Mouse (Mus musculus) limb, embryonic 13.5 days (tissue): ENCODE measurements around the gene Pnldc1. TPM values are rescaled to one million over a fixed set of nuclear protein-coding genes. Genes with fewer than 3 reads are reported as not detected.
A peak's percentile ranks its signal among the peaks of the same experiment; 100 is the strongest.

Experiments
- ATAC-seq: fragments of 200-750 bp; cut with Nextera tagmentation; 2 replicates; pipeline ENCODE4 v1.8.0; 2017; ENCODE audit warnings: low read depth, moderate number of reproducible peaks, moderate TSS enrichment; ENCODE audit not compliant: low FRiP score
- H3K27ac ChIP-seq: fragments of 300-500 bp; sonication (generic); 2 replicates; pipeline ENCODE4 v1.5.1; 2015; ENCODE audit warnings: inconsistent platforms, mild to moderate bottlenecking, moderate library complexity
- H3K27me3 ChIP-seq: fragments of 300-500 bp; sonication (generic); 2 replicates; pipeline ENCODE4 v1.6.1; 2015; ENCODE audit warnings: mild to moderate bottlenecking, inconsistent platforms
- H3K36me3 ChIP-seq: fragments of 300-500 bp; sonication (generic); 2 replicates; pipeline ENCODE4 v1.6.1; 2015; ENCODE audit warnings: inconsistent platforms, mild to moderate bottlenecking, moderate library complexity
- H3K4me1 ChIP-seq: fragments of 300-500 bp; sonication (generic); 2 replicates; pipeline ENCODE4 v1.6.1; 2015; ENCODE audit warnings: inconsistent platforms
- H3K4me2 ChIP-seq: fragments of 300-500 bp; sonication (generic); replicated peaks from 2 replicates; pipeline ENCODE4 v1.6.1; 2015; ENCODE audit warnings: inconsistent platforms, mild to moderate bottlenecking, moderate library complexity
- H3K4me3 ChIP-seq: fragments of 300-500 bp; sonication (generic); 2 replicates; pipeline ENCODE4 v1.5.1; 2015; ENCODE audit warnings: moderate library complexity, mild to moderate bottlenecking, inconsistent platforms
- H3K9ac ChIP-seq: fragments of 300-500 bp; sonication (generic); 2 replicates; pipeline ENCODE4 v1.6.1; 2015; ENCODE audit warnings: mild to moderate bottlenecking, inconsistent platforms
- H3K9me3 ChIP-seq: fragments of 300-500 bp; sonication (generic); 2 replicates; pipeline ENCODE4 v1.6.1; 2016; ENCODE audit warnings: inconsistent platforms
- WGBS: fragments of 180-500 bp; shearing (Covaris S2); methylation state at CpG from one replicate; pipeline ENCODE4 v1.1.7; 2015; 5-methylcytosine and 5-hydroxymethylcytosine counted together
- polyA plus RNA-seq: library from polyadenylated mRNA; unstranded; fragments of >200 nt; fragmentation: Nextera tagmentation; extraction: Ambion mirVana; gene quantifications from 2 replicates; pipeline ENCODE4 v1.2.1, GENCODE M21; 2015

The Pnldc1 gene
- polyA plus RNA-seq, 1 experiment from 2014 or later, result 2.4 TPM

- 16% methylated on average over 16 of the region's 16 CpGs for WGBS
- Histone ChIP-seq H3K27me3 (no peaks in the 10 kb centered on the region), H3K27ac (no peak overlapping the region), H3K4me1 (peaks cover 50% of the 10 kb centered on the region), H3K4me3 (no peak overlapping the region), H3K9ac (no peak overlapping the region), H3K36me3 (no peaks in the 10 kb centered on the region), H3K9me3 (no peaks in the 10 kb centered on the region), H3K4me2 (peak overlapping the region; percentile 44)
- ATAC-seq, result peak; percentile 70
Measured at GRCm38 (mm10) chr17:12872275-12873028, 37.6 kb downstream of the Pnldc1 start.

GRCm38 (mm10) chr17:12868640-12869039 is 41.4 kb downstream of the Pnldc1 start:
- ATAC-seq, result peak; percentile 20; the same call in 1 of the 2 replicates

GRCm38 (mm10) chr17:12868043-12868442 is 42.0 kb downstream of the Pnldc1 start, which contains the start of gene Mas1:
Mas1 (minus strand) TSS chr17:12868143.
- Histone ChIP-seq H3K9me3 (no peaks in the 10 kb centered on the region), H3K36me3 (no peaks in the 10 kb centered on the region), H3K4me1 (peaks cover 45% of the 10 kb centered on the region), H3K4me3 (no peak within 1 kb of the TSS), H3K27ac (peak within 1 kb of the TSS; percentile 70), H3K27me3 (no peaks in the 10 kb centered on the region), H3K9ac (no peak within 1 kb of the TSS), H3K4me2 (no peak within 1 kb of the TSS)
- ATAC-seq, result peak; percentile 4; the same call in 1 of the 2 replicates
- WGBS, result 32% methylated on average over 2 of the region's 2 CpGs

More at GRCm38 (mm10) chr17:12868640-12869039, 41.4 kb downstream of the Pnldc1 start:
- Histone ChIP-seq H3K27ac (peak overlapping the region; percentile 48; the same call in 1 of the 2 replicates), H3K36me3 (no peaks in the 10 kb centered on the region), H3K4me1 (peaks cover 50% of the 10 kb centered on the region), H3K4me3 (no peak overlapping the region), H3K9me3 (no peaks in the 10 kb centered on the region), H3K9ac (no peak overlapping the region), H3K27me3 (no peaks in the 10 kb centered on the region), H3K4me2 (no peak overlapping the region)
- 9% methylated on average over 4 of the region's 4 CpGs for WGBS

GRCm38 (mm10) chr17:12866853-12867252 is 43.2 kb downstream of the Pnldc1 start:
- no peaks in the 10 kb centered on the region for H3K36me3 ChIP-seq
- H3K4me2 ChIP-seq, result no peak overlapping the region
- no peak overlapping the region for H3K4me3 ChIP-seq
- ATAC-seq, result no peak
- no peak overlapping the region for H3K9ac ChIP-seq
- WGBS, result 74% methylated on average over 10 of the region's 10 CpGs
- no peak overlapping the region for H3K27ac ChIP-seq
- no peaks in the 10 kb centered on the region for H3K9me3 ChIP-seq
- H3K27me3 ChIP-seq, result no peaks in the 10 kb centered on the region
- H3K4me1 ChIP-seq, result peaks cover 34% of the 10 kb centered on the region

- Histone ChIP-seq H3K4me2 (no peak overlapping the region), H3K9ac (no peak overlapping the region), H3K27ac (no peak overlapping the region), H3K27me3 (no peaks in the 10 kb centered on the region), H3K4me1 (peaks cover 24% of the 10 kb centered on the region), H3K36me3 (no peaks in the 10 kb centered on the region), H3K9me3 (no peaks in the 10 kb centered on the region), H3K4me3 (no peak overlapping the region)
- no peak for ATAC-seq
- 81% methylated on average over 3 of the region's 3 CpGs for WGBS
Measured at GRCm38 (mm10) chr17:12865407-12865806, 44.6 kb downstream of the Pnldc1 start.

- Histone ChIP-seq H3K9me3 (no peaks in the 10 kb centered on the region), H3K9ac (no peak overlapping the region), H3K27me3 (no peaks in the 10 kb centered on the region), H3K4me3 (no peak overlapping the region), H3K27ac (no peak overlapping the region), H3K36me3 (no peaks in the 10 kb centered on the region), H3K4me2 (no peak overlapping the region), H3K4me1 (peaks cover 14% of the 10 kb centered on the region)
- no peak for ATAC-seq
Measured at GRCm38 (mm10) chr17:12864111-12864510, 45.9 kb downstream of the Pnldc1 start.

- Histone ChIP-seq H3K4me1 (no peaks in the 10 kb centered on the region), H3K9ac (no peak overlapping the region), H3K27me3 (no peaks in the 10 kb centered on the region), H3K27ac (no peak overlapping the region), H3K4me2 (no peak overlapping the region), H3K4me3 (no peak overlapping the region), H3K36me3 (no peaks in the 10 kb centered on the region), H3K9me3 (no peaks in the 10 kb centered on the region)
- no peak for ATAC-seq
- WGBS, result 80% methylated on average over 8 of the region's 8 CpGs
Measured at GRCm38 (mm10) chr17:12859006-12859520, 51.0 kb downstream of the Pnldc1 start.

- Histone ChIP-seq H3K9me3 (no peaks in the 10 kb centered on the region), H3K27me3 (no peaks in the 10 kb centered on the region), H3K4me2 (no peak overlapping the region), H3K9ac (no peak overlapping the region), H3K36me3 (no peaks in the 10 kb centered on the region), H3K27ac (no peak overlapping the region), H3K4me1 (no peaks in the 10 kb centered on the region), H3K4me3 (no peak overlapping the region)
- 36% methylated on average over 4 of the region's 4 CpGs for WGBS
- no peak for ATAC-seq
Measured at GRCm38 (mm10) chr17:12858072-12858471, 52.0 kb downstream of the Pnldc1 start.

GRCm38 (mm10) chr17:12857395-12857794 is 52.6 kb downstream of the Pnldc1 start:
- H3K36me3 ChIP-seq, result no peaks in the 10 kb centered on the region
- no peak for ATAC-seq
- H3K4me2 ChIP-seq, result no peak overlapping the region
- H3K9me3 ChIP-seq, result no peaks in the 10 kb centered on the region
- no peak overlapping the region for H3K4me3 ChIP-seq
- H3K9ac ChIP-seq, result no peak overlapping the region
- H3K27me3 ChIP-seq, result no peaks in the 10 kb centered on the region
- no peaks in the 10 kb centered on the region for H3K4me1 ChIP-seq
- WGBS, result 48% methylated on average over 3 of the region's 3 CpGs
- no peak overlapping the region for H3K27ac ChIP-seq

- Histone ChIP-seq H3K4me2 (no peak overlapping the region), H3K4me1 (no peaks in the 10 kb centered on the region), H3K27me3 (no peaks in the 10 kb centered on the region), H3K4me3 (no peak overlapping the region), H3K36me3 (no peaks in the 10 kb centered on the region), H3K9ac (no peak overlapping the region), H3K9me3 (no peaks in the 10 kb centered on the region), H3K27ac (no peak overlapping the region)
- no peak for ATAC-seq
- 96% methylated on average over 11 of the region's 11 CpGs for WGBS
Measured at GRCm38 (mm10) chr17:12854386-12854785, 55.6 kb downstream of the Pnldc1 start.

- Histone ChIP-seq H3K4me2 (no peak overlapping the region), H3K4me1 (no peaks in the 10 kb centered on the region), H3K27me3 (no peaks in the 10 kb centered on the region), H3K36me3 (no peaks in the 10 kb centered on the region), H3K4me3 (no peak overlapping the region), H3K9ac (no peak overlapping the region), H3K9me3 (no peaks in the 10 kb centered on the region), H3K27ac (no peak overlapping the region)
- 91% methylated on average over 2 of the region's 2 CpGs for WGBS
- ATAC-seq, result no peak
Measured at GRCm38 (mm10) chr17:12853821-12854220, 56.2 kb downstream of the Pnldc1 start.

GRCm38 (mm10) chr17:12851689-12852088 is 58.3 kb downstream of the Pnldc1 start:
- H3K27me3 ChIP-seq, result no peaks in the 10 kb centered on the region
- peaks cover 2% of the 10 kb centered on the region for H3K4me1 ChIP-seq
- H3K9ac ChIP-seq, result no peak overlapping the region
- no peaks in the 10 kb centered on the region for H3K9me3 ChIP-seq
- ATAC-seq, result no peak
- no peak overlapping the region for H3K27ac ChIP-seq
- 77% methylated on average over 11 of the region's 11 CpGs for WGBS
- no peaks in the 10 kb centered on the region for H3K36me3 ChIP-seq
- H3K4me2 ChIP-seq, result no peak overlapping the region
- H3K4me3 ChIP-seq, result no peak overlapping the region
